Mouse (Mus musculus): ENCODE data around the gene Prepl. TPM values are rescaled to one million over a fixed set of nuclear protein-coding genes. Genes with fewer than 3 reads are reported as not detected.

Prepl gene
- polyA plus RNA-seq, 1 experiment from 2014 or later: 15.5 TPM

DNA sequence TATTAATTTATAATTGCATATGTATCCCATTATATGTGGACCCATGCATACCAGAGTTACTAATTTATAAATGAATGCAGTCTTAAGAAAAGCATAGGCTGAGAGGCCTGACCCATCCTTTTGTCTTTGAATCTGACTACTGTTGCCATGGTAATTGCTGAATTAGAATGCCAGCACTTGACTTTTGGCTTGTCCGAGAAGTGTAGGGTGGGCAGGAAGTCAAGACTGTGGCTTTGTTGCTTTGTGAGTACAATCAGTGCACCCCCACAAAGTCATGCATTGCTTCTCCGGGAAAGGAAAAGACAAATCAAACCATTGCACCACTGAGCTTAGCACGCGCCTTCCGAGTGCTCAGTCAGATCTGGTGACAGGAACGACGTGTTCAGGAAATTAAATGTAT is 11.7 kb upstream of the Prepl start:
- H3K36me3 ChIP-seq (ENCODE audit: control insufficient read depth, insufficient read depth, low read length): peaks cover 5% of the 10 kb centered on the region; the same call in 1 of the 2 replicates
- ATAC-seq (ENCODE audit: low FRiP score, low TSS enrichment): no peak
- no peaks in the 10 kb centered on the region for H3K27me3 ChIP-seq (ENCODE audit: control insufficient read depth, insufficient read depth, low read length)
- TF ChIP-seq EP300 (optimal IDR thresholded peaks at IDR 0.05): no peak
- no peak for TF ChIP-seq CTCF (IDR thresholded peaks at IDR 0.05; ENCODE audit: low read depth)
- no peak for DNase-seq (ENCODE audit: low spot score)
- 83% methylated on average over 7 of the region's 7 CpGs for WGBS
- no peak overlapping the region for H3K9ac ChIP-seq (ENCODE audit: low read length)
- no peak overlapping the region for H3K27ac ChIP-seq (replicated peaks)
- H3K4me1 ChIP-seq (replicated peaks; ENCODE audit: control insufficient read depth, insufficient read depth): no peaks in the 10 kb centered on the region
- no peak overlapping the region for H3K4me2 ChIP-seq (replicated peaks; ENCODE audit: low read depth)
- 0 out of 2 replicates have a peak, but pooled peaks cover 2% of the 10 kb centered on the region for H3K9me3 ChIP-seq (ENCODE audit: control insufficient read depth, low read length)
- no peak overlapping the region for H3K4me3 ChIP-seq (ENCODE audit: low read depth, low read length)

GRCm38 (mm10) chr17:85100232-85100631 is 10.2 kb upstream of the Prepl start:
- DNase-seq (ENCODE audit: low spot score) (no peak), ATAC-seq (ENCODE audit: low FRiP score, low TSS enrichment) (no peak)
- peaks cover 5% of the 10 kb centered on the region; the same call in 1 of the 2 replicates for H3K36me3 ChIP-seq (ENCODE audit: control insufficient read depth, insufficient read depth, low read length)
- no peak overlapping the region for H3K4me2 ChIP-seq (replicated peaks; ENCODE audit: low read depth)
- H3K9me3 ChIP-seq (ENCODE audit: control insufficient read depth, low read length): 0 out of 2 replicates have a peak, but pooled peaks cover 2% of the 10 kb centered on the region
- 81% methylated on average over 3 of the region's 3 CpGs for WGBS
- H3K9ac ChIP-seq (ENCODE audit: low read length): no peak overlapping the region
- no peak for TF ChIP-seq CTCF (IDR thresholded peaks at IDR 0.05; ENCODE audit: low read depth)
- TF ChIP-seq EP300 (optimal IDR thresholded peaks at IDR 0.05): no peak
- H3K4me1 ChIP-seq (replicated peaks; ENCODE audit: control insufficient read depth, insufficient read depth): no peaks in the 10 kb centered on the region
- no peak overlapping the region for H3K27ac ChIP-seq (replicated peaks)
- no peaks in the 10 kb centered on the region for H3K27me3 ChIP-seq (ENCODE audit: control insufficient read depth, insufficient read depth, low read length)
- no peak overlapping the region for H3K4me3 ChIP-seq (ENCODE audit: low read depth, low read length)

- no peak overlapping the region for H3K9ac ChIP-seq (ENCODE audit: low read length)
- no peaks in the 10 kb centered on the region for H3K27me3 ChIP-seq (ENCODE audit: control insufficient read depth, insufficient read depth, low read length)
- H3K27ac ChIP-seq (replicated peaks): no peak overlapping the region
- H3K4me3 ChIP-seq (ENCODE audit: low read depth, low read length): no peak overlapping the region
- TF ChIP-seq CTCF (IDR thresholded peaks at IDR 0.05; ENCODE audit: low read depth): no peak
- no peak for ATAC-seq (ENCODE audit: low FRiP score, low TSS enrichment)
- DNase-seq (ENCODE audit: low spot score): no peak
- H3K4me1 ChIP-seq (replicated peaks; ENCODE audit: control insufficient read depth, insufficient read depth): no peaks in the 10 kb centered on the region
- H3K4me2 ChIP-seq (replicated peaks; ENCODE audit: low read depth): no peak overlapping the region
- peaks cover 5% of the 10 kb centered on the region; the same call in 1 of the 2 replicates for H3K36me3 ChIP-seq (ENCODE audit: control insufficient read depth, insufficient read depth, low read length)
- 91% methylated on average over 7 of the region's 7 CpGs for WGBS
- H3K9me3 ChIP-seq (ENCODE audit: control insufficient read depth, low read length): 0 out of 2 replicates have a peak, but pooled peaks cover 2% of the 10 kb centered on the region
These were observed 8.8 kb upstream of the Prepl start for GRCm38 (mm10) chr17:85098677-85099323.

DNA sequence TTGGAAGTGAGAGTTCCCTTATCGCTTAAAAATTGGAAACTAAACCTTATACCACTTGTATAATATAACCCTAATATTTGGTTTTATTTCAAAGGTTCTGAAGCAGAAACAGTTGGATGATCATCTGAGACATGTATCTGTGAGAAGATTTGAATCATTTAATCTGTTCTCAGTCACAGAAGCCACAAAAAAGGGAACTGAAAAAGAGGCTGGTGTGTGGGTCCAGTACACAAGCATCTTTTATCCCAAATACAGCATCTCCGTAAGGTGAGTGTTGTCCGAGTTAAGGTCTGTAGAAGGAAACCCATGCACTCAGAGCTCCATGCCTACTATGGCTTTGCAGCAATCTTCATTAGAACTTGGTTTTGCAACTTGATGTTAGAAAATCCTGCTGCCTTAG is 6.4 kb upstream of the Prepl start:
- WGBS: 96% methylated on average over 3 of the region's 3 CpGs
- H3K4me3 ChIP-seq (ENCODE audit: low read depth, low read length): no peak overlapping the region
- H3K27ac ChIP-seq (replicated peaks): no peak overlapping the region
- no peak for ATAC-seq (ENCODE audit: low FRiP score, low TSS enrichment)
- DNase-seq (ENCODE audit: low spot score): no peak
- no peak overlapping the region for H3K9ac ChIP-seq (ENCODE audit: low read length)
- no peak overlapping the region for H3K4me2 ChIP-seq (replicated peaks; ENCODE audit: low read depth)
- no peaks in the 10 kb centered on the region for H3K27me3 ChIP-seq (ENCODE audit: control insufficient read depth, insufficient read depth, low read length)
- peaks cover 5% of the 10 kb centered on the region; the same call in 1 of the 2 replicates for H3K36me3 ChIP-seq (ENCODE audit: control insufficient read depth, insufficient read depth, low read length)
- H3K4me1 ChIP-seq (replicated peaks; ENCODE audit: control insufficient read depth, insufficient read depth): no peaks in the 10 kb centered on the region
- H3K9me3 ChIP-seq (ENCODE audit: control insufficient read depth, low read length): 0 out of 2 replicates have a peak, but pooled peaks cover 2% of the 10 kb centered on the region
- TF ChIP-seq EP300 (optimal IDR thresholded peaks at IDR 0.05) (no peak), CTCF (IDR thresholded peaks at IDR 0.05; ENCODE audit: low read depth) (no peak)

GRCm38 (mm10) chr17:85091762-85092161 is 1.7 kb upstream of the Prepl start:
- H3K9me3 ChIP-seq (ENCODE audit: control insufficient read depth, low read length): no peaks in the 10 kb centered on the region
- H3K4me3 ChIP-seq (ENCODE audit: low read depth, low read length): no peak overlapping the region
- H3K4me2 ChIP-seq (replicated peaks; ENCODE audit: low read depth): peak overlapping the region; percentile 86; the same call in 1 of the 2 replicates
- H3K27ac ChIP-seq (replicated peaks): no peak overlapping the region
- DNase-seq (ENCODE audit: low spot score) (no peak), ATAC-seq (ENCODE audit: low FRiP score, low TSS enrichment) (no peak)
- no peaks in the 10 kb centered on the region for H3K27me3 ChIP-seq (ENCODE audit: control insufficient read depth, insufficient read depth, low read length)
- TF ChIP-seq EP300 (optimal IDR thresholded peaks at IDR 0.05): no peak
- TF ChIP-seq CTCF (IDR thresholded peaks at IDR 0.05; ENCODE audit: low read depth): no peak
- no peaks in the 10 kb centered on the region for H3K36me3 ChIP-seq (ENCODE audit: control insufficient read depth, insufficient read depth, low read length)
- no peak overlapping the region for H3K9ac ChIP-seq (ENCODE audit: low read length)
- 85% methylated on average over 6 of the region's 6 CpGs for WGBS
- H3K4me1 ChIP-seq (replicated peaks; ENCODE audit: control insufficient read depth, insufficient read depth): no peaks in the 10 kb centered on the region

DNA sequence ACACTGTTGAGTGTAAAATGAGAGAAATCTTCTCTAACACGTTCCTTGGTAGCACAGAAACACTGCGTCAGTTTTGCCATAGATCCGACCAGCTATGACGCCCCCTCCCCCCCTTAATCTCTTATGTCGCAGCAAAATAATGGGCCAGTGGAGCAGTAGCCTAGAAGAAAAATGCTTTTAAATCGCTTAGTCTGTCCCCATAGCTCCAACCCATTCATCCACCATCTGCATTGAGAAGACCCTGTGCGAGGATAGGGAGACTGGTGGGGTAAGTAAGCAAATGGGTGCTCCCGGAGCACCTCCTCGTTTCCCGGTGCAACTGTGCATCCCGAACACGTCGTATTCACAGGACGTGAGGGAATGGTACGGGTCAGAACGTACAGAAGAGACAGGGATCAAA is 420 bp downstream of the Prepl start:
- WGBS: under 1% methylated on average over 16 of the region's 16 CpGs
- no peak for DNase-seq (ENCODE audit: low spot score)

More for the DNA sequence above, 420 bp downstream of the Prepl start:
- H3K36me3 ChIP-seq (ENCODE audit: control insufficient read depth, insufficient read depth, low read length): no peaks in the 10 kb centered on the region
- H3K27me3 ChIP-seq (ENCODE audit: control insufficient read depth, insufficient read depth, low read length): no peaks in the 10 kb centered on the region
- H3K27ac ChIP-seq (replicated peaks): peak overlapping the region; percentile 88
- H3K4me3 ChIP-seq (ENCODE audit: low read depth, low read length): peak overlapping the region; percentile 88
- no peaks in the 10 kb centered on the region for H3K4me1 ChIP-seq (replicated peaks; ENCODE audit: control insufficient read depth, insufficient read depth)
- H3K4me2 ChIP-seq (replicated peaks; ENCODE audit: low read depth): peak overlapping the region; percentile 86
- peak; percentile 2; the same call in 1 of the 2 replicates for ATAC-seq (ENCODE audit: low FRiP score, low TSS enrichment)
- H3K9ac ChIP-seq (ENCODE audit: low read length): peak overlapping the region; percentile 87
- TF ChIP-seq CTCF (IDR thresholded peaks at IDR 0.05; ENCODE audit: low read depth): no peak
- TF ChIP-seq EP300 (optimal IDR thresholded peaks at IDR 0.05): no peak
- no peaks in the 10 kb centered on the region for H3K9me3 ChIP-seq (ENCODE audit: control insufficient read depth, low read length)

Measured in stomach, postnatal 0 days (tissue).